Mouse (Mus musculus) lung, postnatal 10 days (tissue): ENCODE measurements at regions not wholly inside any gene's neighbourhood (a gene's known extent, or its start where the extent isn't known, plus 50 kb on each side); places are given as distances from the start of the nearest gene placed in this dataset.

Source experiments
- DNase-seq: peaks from one replicate; pipeline ENCODE4 v3.0.0; 2021

- DNase-seq, result no peak
These were observed 108.1 kb upstream of the Ctnnb1 start for GRCm38 (mm10) chr9:120820892-120821291.

DNA sequence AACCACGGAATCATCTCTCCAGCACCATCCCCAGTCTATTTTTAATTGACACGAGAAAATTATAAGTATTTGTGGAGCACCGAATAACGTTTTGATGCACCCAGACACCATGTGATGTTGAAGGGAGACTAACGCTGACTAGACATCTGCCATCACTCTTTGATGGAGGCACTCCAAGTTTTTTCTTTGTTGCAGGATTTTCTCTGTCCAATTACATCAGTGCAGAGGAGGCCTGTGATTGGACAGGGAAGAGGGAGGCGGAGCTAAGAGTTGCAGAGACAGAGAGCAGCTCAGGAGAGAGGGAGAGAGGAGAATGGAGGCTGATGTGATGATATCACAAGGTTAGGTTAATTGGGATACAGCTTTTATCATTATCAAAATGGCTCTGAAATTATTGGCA, 105.6 kb upstream of the Ctnnb1 start:
- peak; percentile 49 for DNase-seq

GRCm38 (mm10) chr9:120826266-120826665, 102.8 kb upstream of the Ctnnb1 start:
- no peak for DNase-seq

DNA sequence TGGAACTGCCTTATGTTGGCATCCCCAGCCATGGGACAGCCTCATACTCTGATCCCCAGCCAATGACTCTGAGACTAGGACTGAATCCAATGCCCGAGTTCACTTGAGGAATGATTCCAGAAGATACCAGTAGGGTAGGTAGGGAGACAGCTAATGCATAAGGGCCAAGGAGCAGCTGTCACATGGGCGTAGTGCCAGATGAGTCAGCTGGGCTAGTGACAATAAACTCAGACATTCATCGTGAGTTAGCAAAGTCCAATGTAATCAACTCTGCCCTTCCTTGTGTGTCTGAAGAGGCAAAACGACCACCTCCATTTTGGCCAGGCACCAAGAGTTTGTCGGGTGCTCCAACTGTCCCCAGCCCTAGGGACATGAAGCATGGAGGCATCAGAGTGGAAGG, 98.5 kb upstream of the Ctnnb1 start:
- peak; percentile 69 for DNase-seq

DNA sequence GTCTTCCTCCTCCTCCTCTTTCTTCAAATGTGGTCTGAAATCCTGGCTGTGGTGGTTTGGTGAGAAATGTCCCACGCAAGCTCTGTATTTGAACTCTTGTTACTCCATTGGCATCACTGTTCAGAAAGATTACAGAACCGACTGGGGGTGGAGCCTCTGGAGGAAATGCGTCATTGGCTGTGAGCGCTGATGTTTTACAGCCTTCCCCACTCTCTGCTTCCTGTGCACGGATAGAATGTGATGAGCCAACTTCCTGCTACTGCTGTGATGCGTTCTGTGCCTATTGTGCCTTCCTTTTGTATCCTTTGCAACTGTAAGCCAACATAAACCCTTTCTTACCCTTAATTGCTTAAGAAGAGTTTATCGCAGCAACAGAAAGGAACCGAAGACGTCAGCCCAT, 94.8 kb upstream of the Ctnnb1 start:
- no peak for DNase-seq

- no peak for DNase-seq
These were observed 93.4 kb upstream of the Ctnnb1 start for GRCm38 (mm10) chr9:120835621-120836020.

DNA sequence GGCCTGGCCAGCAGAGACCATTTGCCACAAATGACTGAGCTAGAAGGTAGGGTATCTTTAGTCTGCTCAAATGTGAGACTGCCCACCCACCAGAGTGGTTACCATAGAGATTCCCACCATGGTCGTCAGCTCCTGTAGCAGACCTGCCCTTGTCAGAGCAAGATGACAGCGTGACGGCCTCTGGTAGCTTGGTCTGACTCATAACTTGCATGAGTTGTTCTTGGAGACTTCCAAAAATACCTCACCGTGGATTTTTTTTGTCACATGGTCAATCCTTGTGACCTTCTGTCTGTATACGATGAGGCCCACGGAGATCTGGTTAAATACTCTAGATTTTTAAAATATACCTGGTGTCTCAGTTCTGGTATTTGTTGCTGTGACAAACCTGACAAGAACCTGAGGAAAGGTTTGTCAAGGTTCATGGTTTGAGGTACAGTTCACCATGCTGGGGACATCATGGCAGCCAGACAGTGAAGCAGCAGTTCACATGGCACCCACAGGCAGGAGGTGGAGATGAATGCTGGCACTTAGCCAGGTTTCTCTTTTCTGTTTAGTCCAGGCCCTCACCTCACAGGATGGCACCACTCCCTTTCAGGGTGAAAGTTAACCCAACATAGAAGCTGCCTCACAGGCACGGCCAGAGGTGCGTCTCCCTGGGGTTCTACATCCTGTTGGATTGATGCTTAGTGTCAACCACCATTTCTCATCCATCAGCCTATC, 91.4 kb upstream of the Ctnnb1 start:
- no peak for DNase-seq

DNA sequence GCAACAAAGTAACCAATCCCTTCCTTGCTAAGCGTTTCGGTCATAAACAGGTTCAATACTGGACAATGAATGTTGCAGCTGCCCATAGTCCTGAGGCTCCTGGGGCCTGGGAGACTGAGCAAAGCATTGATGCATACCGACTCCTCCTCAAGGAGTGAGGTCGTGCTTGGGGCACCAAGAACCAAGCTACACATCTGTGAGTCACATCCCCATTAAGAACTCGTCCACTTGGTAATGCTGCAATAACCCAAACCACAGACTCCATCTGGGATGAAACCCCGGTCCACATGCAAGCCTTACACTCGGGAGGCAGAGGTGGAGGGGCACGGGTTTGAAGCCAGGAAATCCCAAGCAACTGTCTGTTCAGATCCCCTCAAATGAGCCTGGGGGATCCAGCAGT, 85.3 kb upstream of the Ctnnb1 start:
- no peak for DNase-seq

DNA sequence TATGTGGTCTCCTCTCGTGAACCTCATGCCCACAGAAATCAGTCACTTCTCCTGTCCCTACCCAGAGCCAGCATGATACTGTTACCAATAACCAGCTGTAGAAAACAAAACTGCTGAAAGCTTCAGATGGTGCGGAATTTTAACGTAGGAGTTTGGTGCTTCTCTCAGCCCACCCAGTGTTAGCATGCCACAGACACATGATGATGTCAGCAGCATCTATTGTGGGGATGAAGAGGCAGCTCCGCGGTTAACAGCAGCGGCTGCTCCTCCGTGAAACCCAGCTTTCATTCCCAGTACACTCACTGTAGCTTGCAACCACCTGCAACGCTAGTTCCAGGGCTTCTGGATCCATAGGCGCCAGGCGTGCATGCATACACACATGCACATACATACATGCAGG, 83.5 kb upstream of the Ctnnb1 start:
- DNase-seq, result no peak

- no peak for DNase-seq
These were observed 81.4 kb upstream of the Ctnnb1 start for GRCm38 (mm10) chr9:120847649-120848048.

DNA sequence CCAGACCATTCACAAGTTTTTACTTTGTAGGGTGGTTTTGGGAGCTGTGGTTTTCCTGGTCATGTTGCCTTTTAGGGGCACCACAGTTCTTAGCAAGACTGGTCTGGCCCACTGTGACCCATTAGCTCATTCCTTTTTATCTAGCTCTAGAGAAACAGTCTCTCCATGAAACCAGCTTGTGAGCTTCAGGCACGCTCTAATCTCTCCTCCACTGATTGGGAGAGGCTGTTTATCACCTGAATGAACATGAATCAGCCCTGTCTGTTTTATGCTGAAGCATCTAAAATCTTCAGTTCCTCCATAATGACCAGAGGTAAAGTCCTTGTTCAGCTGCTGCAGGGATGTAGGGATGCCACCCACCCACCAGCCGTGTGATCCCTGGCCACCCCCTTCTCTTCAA, 80.1 kb upstream of the Ctnnb1 start:
- no peak for DNase-seq

DNA sequence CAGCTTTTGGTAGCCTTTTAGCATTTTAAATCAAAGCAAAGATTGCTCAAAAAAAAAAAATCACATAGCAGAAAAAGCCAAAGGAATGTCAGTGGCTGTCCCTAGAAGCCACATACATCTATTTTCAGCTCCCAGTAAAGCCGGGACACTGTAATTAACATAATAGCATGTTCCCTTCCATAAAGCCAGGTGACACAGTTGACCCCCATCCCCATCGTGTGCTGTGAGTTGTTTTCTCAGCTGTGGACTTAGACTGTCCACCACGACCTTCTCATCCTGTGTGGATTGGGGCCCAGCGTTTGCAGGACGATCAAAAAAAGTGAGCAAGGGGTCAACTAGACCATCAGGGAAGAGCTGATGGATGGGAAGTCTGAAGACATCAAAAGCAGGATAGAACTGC, 78.9 kb upstream of the Ctnnb1 start:
- DNase-seq, result no peak

GRCm38 (mm10) chr9:120851914-120852313, 77.1 kb upstream of the Ctnnb1 start:
- DNase-seq, result no peak

DNA sequence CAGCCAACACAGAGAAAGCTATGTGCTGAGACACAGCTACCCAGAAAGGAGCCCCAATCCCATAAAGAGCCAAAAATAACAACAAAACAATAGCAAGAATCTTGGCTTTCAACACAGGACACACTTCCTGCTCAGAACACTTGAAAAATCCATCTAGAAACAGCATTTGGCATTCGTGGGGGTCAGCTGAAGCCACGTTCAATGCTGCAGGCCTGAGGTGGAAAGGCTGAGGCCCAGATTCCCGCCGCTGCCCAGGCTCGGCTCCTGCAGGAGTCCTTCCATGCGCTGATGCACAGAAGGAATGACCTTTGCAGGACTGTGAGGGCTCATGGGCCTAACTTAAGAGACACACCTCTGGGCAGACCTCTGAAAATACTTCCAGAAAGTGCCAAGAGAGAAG, 76.4 kb upstream of the Ctnnb1 start:
- DNase-seq, result peak; percentile 14

- no peak for DNase-seq
These were observed 75.9 kb upstream of the Ctnnb1 start for GRCm38 (mm10) chr9:120853032-120853597.

GRCm38 (mm10) chr9:120854351-120854750, 74.7 kb upstream of the Ctnnb1 start:
- DNase-seq, result peak; percentile 33

- DNase-seq, result peak; percentile 74
These were observed 73.5 kb upstream of the Ctnnb1 start for GRCm38 (mm10) chr9:120855293-120856050.

- DNase-seq, result no peak
These were observed 71.0 kb upstream of the Ctnnb1 start for GRCm38 (mm10) chr9:120857849-120858510.

- DNase-seq, result no peak
These were observed 67.9 kb upstream of the Ctnnb1 start for GRCm38 (mm10) chr9:120860969-120861595.

DNA sequence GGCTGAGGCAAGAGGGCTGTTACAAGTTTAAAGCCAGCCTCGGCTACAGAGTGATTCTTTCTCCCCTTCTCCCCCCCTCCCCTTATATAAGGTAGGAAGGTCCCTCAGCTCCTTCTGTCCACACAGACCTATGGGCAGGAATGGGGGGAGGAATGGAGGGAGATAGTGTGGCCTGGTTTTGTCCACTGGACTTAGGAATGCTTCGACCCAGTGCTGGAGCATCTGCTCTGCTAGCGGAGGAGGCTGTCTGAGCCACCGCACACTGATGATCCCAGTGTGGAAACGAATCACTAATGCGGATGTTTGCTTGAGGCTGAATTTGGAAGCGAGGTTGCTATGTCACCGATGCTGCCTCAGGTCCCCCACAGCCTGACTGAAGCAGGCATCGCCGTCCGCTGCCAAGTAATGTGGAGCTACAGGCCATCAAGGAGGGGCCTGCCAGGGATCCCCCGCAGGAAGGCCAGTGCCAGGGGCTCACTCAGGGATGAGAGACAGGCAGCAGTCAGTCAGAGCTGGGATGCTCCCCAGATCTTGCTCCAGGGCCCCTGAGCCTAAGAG, 67.1 kb upstream of the Ctnnb1 start:
- DNase-seq, result no peak

GRCm38 (mm10) chr9:120864410-120864809, 64.6 kb upstream of the Ctnnb1 start:
- no peak for DNase-seq

- no peak for DNase-seq
These were observed 62.8 kb upstream of the Ctnnb1 start for GRCm38 (mm10) chr9:120866251-120866650.

DNA sequence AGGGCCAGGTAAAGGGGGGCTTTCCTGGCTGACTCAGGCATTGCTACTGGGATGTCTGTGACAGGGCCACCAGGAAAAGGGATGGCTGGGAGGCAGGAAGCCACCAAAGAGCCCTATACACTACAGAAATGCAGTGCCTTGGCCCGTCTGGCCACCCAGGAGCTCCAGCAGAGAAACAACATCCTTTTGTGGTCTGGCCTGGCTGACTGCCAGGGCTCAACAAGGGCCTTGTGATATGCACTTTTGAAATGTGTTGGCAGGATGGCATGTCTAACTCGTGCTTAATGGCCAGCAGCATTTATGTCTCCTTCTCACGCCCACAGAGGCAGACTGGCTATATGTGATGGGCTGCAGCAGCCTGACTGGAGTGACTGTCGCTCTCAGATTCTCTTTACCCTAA, 62.3 kb upstream of the Ctnnb1 start:
- peak; percentile 79 for DNase-seq
